In the genomic region with DNA sequence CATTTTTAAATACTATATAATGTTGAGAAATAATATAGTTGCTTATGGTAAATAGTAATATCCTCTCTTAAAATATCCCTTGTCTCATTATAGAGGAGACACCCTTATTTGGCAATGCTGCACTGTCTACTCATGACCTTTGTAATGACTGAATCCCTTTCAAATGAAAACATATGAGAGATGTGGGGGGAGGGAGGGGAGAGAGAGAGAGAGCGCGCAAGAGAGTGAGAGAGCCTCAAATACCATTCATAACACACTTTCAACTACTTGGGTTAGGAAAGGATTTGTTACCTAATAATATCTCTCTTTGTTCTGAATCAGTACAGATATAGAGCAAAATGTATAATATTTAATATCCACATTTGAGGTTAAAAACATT, we compare ENCODE assay signal across 17 mouse cellular contexts. TPM values are rescaled to one million over a fixed set of nuclear protein-coding genes. Genes with fewer than 3 reads are reported as not detected.
DNase-seq lines count a peak whose midpoint lies in the region; ATAC-seq and TF ChIP-seq lines count a peak whose summit lies in the region.
"Had no signal": no experiment of that assay in that cellular context is flagged by ENCODE, and none has a peak within 500 bp of the region (broad histone marks: within the 10 kb centered on the region; RNA-seq: fewer than 3 reads in every experiment).

No protein-coding gene starts in this region.

- TF ChIP-seq CTCF in intestine, postnatal 0 days (IDR thresholded peaks at IDR 0.05; ENCODE audit: low read depth), result no peak

- no peaks in the 10 kb centered on the region for H3K36me3 ChIP-seq in forebrain, embryonic 13.5 days (ENCODE audit: poor library complexity, severe bottlenecking)
- peaks cover 5% of the 10 kb centered on the region; the same call in 1 of the 2 replicates for H3K36me3 ChIP-seq in forebrain, embryonic 10.5 days (replicated peaks)
- H3K36me3 ChIP-seq in intestine, embryonic 14.5 days (ENCODE audit: control insufficient read depth, insufficient read depth, low read length), result no peaks in the 10 kb centered on the region
- H3K36me3 ChIP-seq in intestine, postnatal 0 days (ENCODE audit: control insufficient read depth, insufficient read depth), result no peaks in the 10 kb centered on the region
- no peaks in the 10 kb centered on the region for H3K36me3 ChIP-seq in midbrain, embryonic 11.5 days (ENCODE audit: control insufficient read depth, insufficient read depth, low read length)
- H3K36me3 ChIP-seq in midbrain, embryonic 10.5 days, result no peaks in the 10 kb centered on the region
- H3K36me3 ChIP-seq in stomach, embryonic 15.5 days, result no peaks in the 10 kb centered on the region
- H3K36me3 ChIP-seq: hindbrain, embryonic 13.5 days; limb, embryonic 15.5 days had no signal

- no peak for ATAC-seq in forebrain, embryonic 13.5 days
- ATAC-seq in intestine, embryonic 14.5 days (replicated peaks; ENCODE audit: low FRiP score, low TSS enrichment, low read depth), result no peak
- ATAC-seq in intestine, postnatal 0 days, result no peak
- ATAC-seq in midbrain, embryonic 11.5 days (ENCODE audit: low FRiP score), result peak; percentile 34; the same call in 1 of the 2 replicates
- ATAC-seq in stomach, embryonic 15.5 days (ENCODE audit: insufficient read depth, low FRiP score, low read depth), result no peak
- ATAC-seq: activated CD4-positive, CD25-positive, alpha-beta regulatory T cell, adult 4 months; forebrain, embryonic 16.5 days had no signal

- no peaks in the 10 kb centered on the region for H3K27me3 ChIP-seq in forebrain, embryonic 13.5 days
- no peaks in the 10 kb centered on the region for H3K27me3 ChIP-seq in forebrain, embryonic 10.5 days (ENCODE audit: poor library complexity, severe bottlenecking)
- no peaks in the 10 kb centered on the region for H3K27me3 ChIP-seq in intestine, embryonic 14.5 days (replicated peaks; ENCODE audit: control insufficient read depth, insufficient read depth, low read length)
- H3K27me3 ChIP-seq in intestine, postnatal 0 days (replicated peaks; ENCODE audit: control insufficient read depth, insufficient read depth, low read length), result no peaks in the 10 kb centered on the region
- no peaks in the 10 kb centered on the region for H3K27me3 ChIP-seq in midbrain, embryonic 11.5 days (ENCODE audit: control insufficient read depth, insufficient read depth, low read length)
- no peaks in the 10 kb centered on the region for H3K27me3 ChIP-seq in midbrain, embryonic 10.5 days (ENCODE audit: low read depth, poor library complexity, severe bottlenecking)
- no peaks in the 10 kb centered on the region for H3K27me3 ChIP-seq in stomach, embryonic 15.5 days (replicated peaks)
- H3K27me3 ChIP-seq: hindbrain, embryonic 13.5 days; limb, embryonic 15.5 days had no signal

- no peak overlapping the region for H3K4me3 ChIP-seq in forebrain, embryonic 13.5 days
- H3K4me3 ChIP-seq in forebrain, embryonic 10.5 days, result no peak overlapping the region
- H3K4me3 ChIP-seq in intestine, embryonic 14.5 days (ENCODE audit: low read depth, low read length), result no peak overlapping the region
- no peak overlapping the region for H3K4me3 ChIP-seq in intestine, postnatal 0 days (ENCODE audit: low read depth, low read length)
- no peak overlapping the region for H3K4me3 ChIP-seq in midbrain, embryonic 11.5 days (ENCODE audit: low read depth, low read length)
- no peak overlapping the region for H3K4me3 ChIP-seq in midbrain, embryonic 10.5 days
- no peak overlapping the region for H3K4me3 ChIP-seq in stomach, embryonic 15.5 days (replicated peaks)
- H3K4me3 ChIP-seq: hindbrain, embryonic 13.5 days; limb, embryonic 15.5 days had no signal

- H3K4me2 ChIP-seq in forebrain, embryonic 13.5 days, result no peak overlapping the region
- no peak overlapping the region for H3K4me2 ChIP-seq in intestine, embryonic 14.5 days (ENCODE audit: low read length)
- no peak overlapping the region for H3K4me2 ChIP-seq in intestine, postnatal 0 days (replicated peaks; ENCODE audit: low read depth)
- no peak overlapping the region for H3K4me2 ChIP-seq in midbrain, embryonic 11.5 days
- H3K4me2 ChIP-seq in stomach, embryonic 15.5 days, result no peak overlapping the region
- H3K4me2 ChIP-seq: hindbrain, embryonic 13.5 days; limb, embryonic 15.5 days had no signal

- H3K4me1 ChIP-seq in forebrain, embryonic 13.5 days, result peaks cover 6% of the 10 kb centered on the region; the same call in 1 of the 2 replicates
- peaks cover 1% of the 10 kb centered on the region for H3K4me1 ChIP-seq in forebrain, embryonic 10.5 days
- peaks cover 18% of the 10 kb centered on the region for H3K4me1 ChIP-seq in intestine, embryonic 14.5 days (replicated peaks; ENCODE audit: control insufficient read depth, insufficient read depth, low read length)
- no peaks in the 10 kb centered on the region for H3K4me1 ChIP-seq in intestine, postnatal 0 days (replicated peaks; ENCODE audit: control insufficient read depth, insufficient read depth, low read length)
- no peaks in the 10 kb centered on the region; the same call in 1 of the 2 replicates for H3K4me1 ChIP-seq in midbrain, embryonic 11.5 days (ENCODE audit: control insufficient read depth, insufficient read depth, low read length)
- H3K4me1 ChIP-seq in midbrain, embryonic 10.5 days, result peaks cover 28% of the 10 kb centered on the region
- peaks cover 4% of the 10 kb centered on the region; the same call in 1 of the 2 replicates for H3K4me1 ChIP-seq in stomach, embryonic 15.5 days
- H3K4me1 ChIP-seq: hindbrain, embryonic 13.5 days; limb, embryonic 15.5 days had no signal

- H3K9ac ChIP-seq in forebrain, embryonic 13.5 days, result no peak overlapping the region
- H3K9ac ChIP-seq in intestine, embryonic 14.5 days (ENCODE audit: low read length), result 0 out of 2 replicates have a peak overlapping the region, but pooled peaks have one; percentile 20
- H3K9ac ChIP-seq in intestine, postnatal 0 days (ENCODE audit: low read depth, low read length), result no peak overlapping the region
- H3K9ac ChIP-seq in midbrain, embryonic 11.5 days (ENCODE audit: low read length), result no peak overlapping the region
- no peak overlapping the region for H3K9ac ChIP-seq in stomach, embryonic 15.5 days
- H3K9ac ChIP-seq: hindbrain, embryonic 13.5 days; limb, embryonic 15.5 days had no signal

- peak overlapping the region; percentile 7; the same call in 1 of the 2 replicates for H3K27ac ChIP-seq in forebrain, embryonic 13.5 days
- H3K27ac ChIP-seq in forebrain, embryonic 10.5 days, result no peak overlapping the region
- peak overlapping the region; percentile 69 for H3K27ac ChIP-seq in intestine, embryonic 14.5 days (ENCODE audit: low read depth)
- H3K27ac ChIP-seq in intestine, postnatal 0 days (ENCODE audit: low read depth, low read length), result no peak overlapping the region
- no peak overlapping the region for H3K27ac ChIP-seq in midbrain, embryonic 11.5 days (ENCODE audit: low read depth, low read length)
- H3K27ac ChIP-seq in midbrain, embryonic 10.5 days (replicated peaks), result no peak overlapping the region
- H3K27ac ChIP-seq in stomach, embryonic 15.5 days, result peak overlapping the region; percentile 81
- H3K27ac ChIP-seq: hindbrain, embryonic 13.5 days; limb, embryonic 15.5 days had no signal

- 76% methylated on average over 2 of the region's 2 CpGs for WGBS in forebrain, embryonic 13.5 days
- 93% methylated on average over 2 of the region's 2 CpGs for WGBS in forebrain, embryonic 10.5 days
- 45% methylated on average over 2 of the region's 2 CpGs for WGBS in intestine, embryonic 14.5 days
- WGBS in intestine, postnatal 0 days, result 70% methylated on average over 2 of the region's 2 CpGs
- 79% methylated on average over 2 of the region's 2 CpGs for WGBS in midbrain, embryonic 11.5 days
- WGBS in midbrain, embryonic 10.5 days, result 89% methylated on average over 2 of the region's 2 CpGs
- 39% methylated on average over 2 of the region's 2 CpGs for WGBS in stomach, embryonic 15.5 days

- no peak for DNase-seq in forebrain, embryonic 10.5 days (ENCODE audit: extremely low spot score, low spot score)
- no peak for DNase-seq in intestine, embryonic 14.5 days (ENCODE audit: low spot score)
- no peak for DNase-seq in midbrain, embryonic 11.5 days (ENCODE audit: low spot score, missing footprints)
- DNase-seq in midbrain, embryonic 10.5 days (ENCODE audit: low spot score), result no peak
- DNase-seq in T-cell, adult 2 months (ENCODE audit: low spot score), result no peak
- DNase-seq: cerebellum, adult 11 months; layer of hippocampus, adult 9-11 months; right cerebral cortex, postnatal 25 days had no signal

- H3K9me3 ChIP-seq in forebrain, embryonic 13.5 days (replicated peaks), result peaks cover 7% of the 10 kb centered on the region
- H3K9me3 ChIP-seq in forebrain, embryonic 10.5 days, result peaks cover 6% of the 10 kb centered on the region
- H3K9me3 ChIP-seq in intestine, embryonic 14.5 days (ENCODE audit: control insufficient read depth, low read length), result 0 out of 2 replicates have a peak, but pooled peaks cover 2% of the 10 kb centered on the region
- H3K9me3 ChIP-seq in intestine, postnatal 0 days (ENCODE audit: control insufficient read depth), result no peaks in the 10 kb centered on the region
- H3K9me3 ChIP-seq in midbrain, embryonic 11.5 days (ENCODE audit: control insufficient read depth, low read length), result peaks cover 5% of the 10 kb centered on the region; the same call in 1 of the 2 replicates
- no peaks in the 10 kb centered on the region; the same call in 1 of the 2 replicates for H3K9me3 ChIP-seq in midbrain, embryonic 10.5 days (replicated peaks)
- H3K9me3 ChIP-seq in stomach, embryonic 15.5 days, result no peaks in the 10 kb centered on the region
- H3K9me3 ChIP-seq: hindbrain, embryonic 13.5 days; limb, embryonic 15.5 days had no signal

RNA-seq across cellular contexts. Expression of a gene that starts 54.3 kb away (rescaled TPM):
- not detected in 2 replicates for polyA plus RNA-seq in forebrain, embryonic 13.5 days (2015; fragmentation: Nextera tagmentation; extraction: Ambion mirVana)
- polyA plus RNA-seq in forebrain, embryonic 10.5 days (2016; fragmentation: Nextera tagmentation; extraction: Ambion mirVana), result not detected in 2 replicates
- polyA plus RNA-seq in intestine, embryonic 14.5 days (2014; fragmentation: Nextera tagmentation; extraction: Ambion mirVana), result not detected in 2 replicates
- polyA plus RNA-seq in intestine, postnatal 0 days (2015; fragmentation: Nextera tagmentation; extraction: Ambion mirVana), result not detected in 2 replicates
- not detected in 2 replicates for polyA plus RNA-seq in midbrain, embryonic 11.5 days (2014; fragmentation: Nextera tagmentation; extraction: Ambion mirVana)
- polyA plus RNA-seq in midbrain, embryonic 10.5 days (2016; fragmentation: Nextera tagmentation; extraction: Ambion mirVana), result not detected in 2 replicates
- polyA plus RNA-seq in stomach, embryonic 15.5 days (2015; fragmentation: Nextera tagmentation; extraction: Ambion mirVana), result not detected in 2 replicates
- polyA plus RNA-seq: activated CD4-positive, CD25-positive, alpha-beta regulatory T cell, adult 4 months; forebrain, embryonic 16.5 days; hindbrain, embryonic 13.5 days; limb, embryonic 15.5 days; neural tube, embryonic 11.5 days; thymus, postnatal 0 days had no signal

Comparison
In these comparisons a context has a peak if more than half of its experiments do, and no peak if none do; other contexts are left out.
1. H3K27ac ChIP-seq: peak in forebrain, embryonic 13.5 days (single experiment), intestine, embryonic 14.5 days (single experiment) and stomach, embryonic 15.5 days (single experiment); none in forebrain, embryonic 10.5 days (single experiment), intestine, postnatal 0 days (single experiment), midbrain, embryonic 11.5 days (single experiment) and midbrain, embryonic 10.5 days (single experiment).